Mouse (Mus musculus) G1E (cell line): ENCODE data around the gene Gpr179.

ENCODE experiments used
- CTCF ChIP-seq: IDR thresholded peaks from 2 replicates; pipeline ENCODE4 v1.5.1; 2012; ENCODE audit warnings: low read depth, low read length, inconsistent platforms, mixed read lengths
- GATA1 ChIP-seq: IDR thresholded peaks from 2 replicates; pipeline ENCODE4 v1.6.1; 2012; ENCODE audit warnings: borderline replicate concordance, low read length, inconsistent platforms, mixed read lengths
- POLR2AphosphoS5 ChIP-seq: IDR thresholded peaks from 2 replicates; pipeline ENCODE4 v1.6.1; 2012; ENCODE audit warnings: low read depth, low read length, inconsistent platforms; ENCODE audit not compliant: insufficient replicate concordance

- TF ChIP-seq POLR2AphosphoS5 = no peak
- no peak for TF ChIP-seq CTCF
- no peak for TF ChIP-seq GATA1
These were observed 17.5 kb downstream of the Gpr179 start for GRCm38 (mm10) chr11:97334400-97334799.
